Mouse (Mus musculus) spleen, adult 2 months (tissue): ENCODE data around the gene Olfr356.

Experiments
- CTCF ChIP-seq: fragments of 200-500 bp; IDR thresholded peaks from 2 replicates; pipeline ENCODE4 v1.5.1; 2011; ENCODE audit warnings: mild to moderate bottlenecking, inconsistent platforms; ENCODE audit not compliant: insufficient read depth, insufficient read length, insufficient replicate concordance; ENCODE audit errors: extremely low read depth
- POLR2A ChIP-seq: fragments of 200-500 bp; IDR thresholded peaks from 2 replicates; pipeline ENCODE4 v1.6.1; 2011; ENCODE audit warnings: low read depth, low read length, inconsistent platforms

- TF ChIP-seq POLR2A, result no peak
- no peak for TF ChIP-seq CTCF
These were observed 44.1 kb upstream of the Olfr356 start, which contains the start of gene Olfr353 for GRCm38 (mm10) chr2:36892836-36893235.
